ENCODE assay signal across 13 mouse cellular contexts in genomic region chr11:47268556-47268955, GRCm38 (mm10).
DNase-seq lines count a peak whose midpoint lies in the region.
"Had no signal": no experiment of that assay in that cellular context is flagged by ENCODE, and none has a peak within 500 bp of the region (broad histone marks: within the 10 kb centered on the region; RNA-seq: fewer than 3 reads in every experiment).

No protein-coding gene starts in this region.

- DNase-seq in layer of hippocampus, adult 18-20 months (ENCODE audit: low spot score in 2 of 2) = peak; percentile 19 to 49
- no peak for DNase-seq in layer of hippocampus, postnatal 25 days (ENCODE audit: extremely low spot score in 1 of 2, low spot score in 1 of 2)
- peak; percentile 17 to 19 for DNase-seq in right cerebral cortex, adult 2 months (ENCODE audit: low spot score in 2 of 2)
- no peak for DNase-seq in right cerebral cortex, postnatal 4 days
- DNase-seq in right cerebral cortex, postnatal 10 days (ENCODE audit: low spot score in 2 of 2) = peak; percentile 27 to 44
- DNase-seq in gastrocnemius, postnatal 36 days = no peak
- no peak for DNase-seq in thymus, adult 18-20 months
- DNase-seq: adrenal gland, postnatal 25 days; cerebellum, adult 9-10 months; gastrocnemius, adult 2 months; heart, postnatal 36 days; kidney, adult 18-20 months; liver, postnatal 0 days had no signal

- intact Hi-C loops in gastrocnemius, postnatal 36 days (cut with DNase I) = no loop called here

Comparison
In these comparisons a context has a peak if more than half of its experiments do, and no peak if none do; other contexts are left out.
1. DNase-seq: peak in layer of hippocampus, adult 18-20 months (2 of 2), right cerebral cortex, adult 2 months (2 of 2) and right cerebral cortex, postnatal 10 days (2 of 2); none in layer of hippocampus, postnatal 25 days (0 of 2), right cerebral cortex, postnatal 4 days (single experiment), gastrocnemius, postnatal 36 days (0 of 2) and thymus, adult 18-20 months (0 of 2).